Mouse (Mus musculus): ENCODE measurements around the gene Bpnt1. TPM values are rescaled to one million over a fixed set of nuclear protein-coding genes. Genes with fewer than 3 reads are reported as not detected.

The Bpnt1 gene
- total and polyA plus RNA-seq, 3 experiments = 22.0 to 29.1 TPM; not detected in 1

DNA sequence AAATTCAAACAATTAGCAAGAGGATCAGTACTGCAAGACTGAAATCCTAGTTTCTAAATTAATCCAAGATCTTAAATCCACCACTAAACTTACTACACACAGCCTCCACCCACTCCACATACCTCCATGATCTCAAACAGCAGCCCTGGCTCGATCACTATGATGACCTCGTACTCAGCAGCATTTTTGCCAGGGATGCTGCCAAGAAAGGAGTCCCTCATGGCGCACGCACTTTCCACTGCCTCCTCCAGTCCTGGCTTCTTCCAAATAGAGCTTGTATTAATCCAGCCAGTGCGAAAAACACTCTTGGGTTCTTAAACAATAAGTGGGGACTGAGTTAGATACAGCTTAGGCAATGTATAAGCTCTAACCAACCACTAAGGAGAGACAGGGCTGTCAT lies 42.7 kb upstream of the Bpnt1 start:
- TF ChIP-seq E2F4 (IDR thresholded peaks at IDR 0.05; ENCODE audit: borderline replicate concordance, low read depth, low read length) = no peak
- TF ChIP-seq BHLHE40 (IDR thresholded peaks at IDR 0.05; ENCODE audit: borderline replicate concordance, low read depth, low read length) = no peak
- TF ChIP-seq SMC3 (IDR thresholded peaks at IDR 0.05; ENCODE audit: low read depth, low read length) = no peak
- TF ChIP-seq TCF12 (IDR thresholded peaks at IDR 0.05; ENCODE audit: low read depth, low read length) = no peak
- TF ChIP-seq MEF2A (IDR thresholded peaks at IDR 0.05; ENCODE audit: extremely low read depth, insufficient replicate concordance, low read depth, low read length, poor library complexity, severe bottlenecking) = no peak
- TF ChIP-seq NELFE (IDR thresholded peaks at IDR 0.05; ENCODE audit: low read depth, low read length) = no peak
- TF ChIP-seq ZC3H11A (IDR thresholded peaks at IDR 0.05; ENCODE audit: low read depth, low read length) = no peak
- TF ChIP-seq ETS1 (IDR thresholded peaks at IDR 0.05; ENCODE audit: low read depth, low read length) = no peak
- no peak for TF ChIP-seq KAT2A (conservative IDR thresholded peaks at IDR 0.05; ENCODE audit: low read depth, low read length)
- no peak for TF ChIP-seq POLR2A (IDR thresholded peaks at IDR 0.05; ENCODE audit: control insufficient read depth in 1 of 2, insufficient read depth in 1 of 2, low read depth in 1 of 2, low read length in 2 of 2, poor library complexity in 1 of 2)
- TF ChIP-seq GABPA (IDR thresholded peaks at IDR 0.05; ENCODE audit: low read depth, low read length) = no peak
- no peak for TF ChIP-seq ZKSCAN1 (IDR thresholded peaks at IDR 0.05; ENCODE audit: low read depth, low read length)
- no peak for TF ChIP-seq EP300 (IDR thresholded peaks at IDR 0.05; ENCODE audit: low read depth in 1 of 2, low read length in 2 of 2)
- H3K36me3 ChIP-seq (ENCODE audit: control insufficient read depth in 1 of 2, insufficient read depth in 2 of 2, low read length in 2 of 2) = peaks cover 0 to 19% of the 10 kb centered on the region in 2 experiments; a peak in 2 of 4 replicates
- no peak overlapping the region for H3K27ac ChIP-seq (ENCODE audit: control insufficient read depth, low read depth, low read length)
- H3K79me2 ChIP-seq (ENCODE audit: control insufficient read depth, insufficient read depth, low read length, poor library complexity) = no peaks in the 10 kb centered on the region
- H3K4me1 ChIP-seq (ENCODE audit: control insufficient read depth in 1 of 2, insufficient read depth in 2 of 2, low read length in 2 of 2) = no peaks in the 10 kb centered on the region
- no peak overlapping the region for H3K4me3 ChIP-seq (ENCODE audit: control insufficient read depth in 1 of 2, insufficient read depth in 1 of 2, low read depth in 2 of 2, low read length in 2 of 2)
- no peaks in the 10 kb centered on the region for H3K27me3 ChIP-seq (ENCODE audit: control insufficient read depth in 1 of 2, insufficient read depth in 2 of 2, low read length in 2 of 2)
- no peak for DNase-seq (ENCODE audit: low read depth, low spot score)
- H3K9me3 ChIP-seq (replicated peaks; ENCODE audit: insufficient read depth, low read length) = no peaks in the 10 kb centered on the region
- no peak overlapping the region for H3K9ac ChIP-seq (ENCODE audit: control insufficient read depth, low read depth, low read length, poor library complexity, severe bottlenecking)

DNA sequence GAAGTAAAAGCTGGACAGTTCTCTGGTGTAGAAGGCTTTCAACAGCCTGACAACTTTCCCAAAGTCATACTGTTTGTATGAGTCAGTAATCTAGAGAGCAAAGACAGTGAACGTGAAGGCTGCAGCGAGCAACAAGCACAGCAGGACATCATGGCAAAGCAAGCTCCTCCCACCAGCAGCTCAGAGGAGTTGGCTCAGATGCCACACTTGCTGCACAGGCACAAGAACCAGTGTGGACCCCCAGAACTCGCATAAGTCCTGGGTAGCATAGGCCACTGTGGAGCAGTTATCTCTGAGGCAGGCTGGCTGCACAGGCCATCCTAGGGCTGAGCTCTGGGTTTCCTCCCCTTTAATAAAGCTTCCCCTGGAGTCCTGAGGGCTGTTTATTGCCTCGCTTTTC lies 40.6 kb upstream of the Bpnt1 start:
- Histone ChIP-seq H3K27me3 (ENCODE audit: control insufficient read depth in 1 of 2, insufficient read depth in 2 of 2, low read length in 2 of 2) (no peaks in the 10 kb centered on the region), H3K27ac (ENCODE audit: control insufficient read depth, low read depth, low read length) (no peak overlapping the region), H3K9ac (ENCODE audit: control insufficient read depth, low read depth, low read length, poor library complexity, severe bottlenecking) (no peak overlapping the region), H3K4me3 (ENCODE audit: control insufficient read depth in 1 of 2, insufficient read depth in 1 of 2, low read depth in 2 of 2, low read length in 2 of 2) (no peak overlapping the region), H3K4me1 (ENCODE audit: control insufficient read depth in 1 of 2, insufficient read depth in 2 of 2, low read length in 2 of 2) (no peaks in the 10 kb centered on the region), H3K9me3 (replicated peaks; ENCODE audit: insufficient read depth, low read length) (no peaks in the 10 kb centered on the region), H3K79me2 (ENCODE audit: control insufficient read depth, insufficient read depth, low read length, poor library complexity) (no peaks in the 10 kb centered on the region), H3K36me3 (ENCODE audit: control insufficient read depth in 1 of 2, insufficient read depth in 2 of 2, low read length in 2 of 2) (peaks cover 0 to 21% of the 10 kb centered on the region in 2 experiments; a peak in 2 of 4 replicates)
- DNase-seq (ENCODE audit: low read depth, low spot score) = no peak
- TF ChIP-seq SMC3 (IDR thresholded peaks at IDR 0.05; ENCODE audit: low read depth, low read length) = no peak

DNA sequence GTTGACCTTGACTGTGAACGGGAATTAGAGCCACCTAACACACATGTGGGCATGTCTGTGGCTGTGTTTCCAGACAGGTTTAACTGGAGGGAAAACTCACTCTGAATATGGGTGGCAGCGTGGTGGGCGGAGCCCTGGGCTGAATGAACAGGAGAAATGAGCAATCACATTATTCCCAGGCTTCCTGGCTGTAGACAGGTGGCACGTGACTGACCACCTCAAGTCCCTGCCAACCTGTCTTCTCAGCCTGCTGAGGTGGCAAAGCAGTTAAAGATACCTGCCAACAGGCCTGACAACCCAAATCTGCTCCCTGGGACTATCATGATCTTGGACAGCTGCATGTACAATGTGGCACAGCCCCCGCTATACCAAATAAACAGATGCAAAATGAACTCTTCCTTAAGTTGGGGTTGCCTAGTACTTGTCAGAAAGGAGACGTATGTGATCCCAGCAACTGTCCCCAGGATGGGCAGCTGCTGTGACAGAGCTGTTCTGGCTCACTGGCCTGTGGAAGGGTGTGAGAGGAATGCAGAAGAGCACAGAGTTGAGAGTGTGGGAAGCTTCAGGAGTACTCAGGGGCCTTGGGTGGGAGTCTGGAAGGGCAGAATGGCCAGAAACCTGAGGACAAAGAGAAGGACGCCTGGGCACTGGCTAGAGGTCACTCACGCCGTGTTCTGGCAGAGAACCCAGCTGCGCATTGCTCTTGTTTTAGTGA lies 39.1 kb upstream of the Bpnt1 start:
- Histone ChIP-seq H3K27me3 (ENCODE audit: control insufficient read depth in 1 of 2, insufficient read depth in 2 of 2, low read length in 2 of 2) (no peaks in the 10 kb centered on the region), H3K36me3 (ENCODE audit: control insufficient read depth in 1 of 2, insufficient read depth in 2 of 2, low read length in 2 of 2) (peaks cover 0 to 17% of the 10 kb centered on the region in 2 experiments; a peak in 2 of 4 replicates), H3K27ac (ENCODE audit: control insufficient read depth, low read depth, low read length) (no peak overlapping the region), H3K4me1 (ENCODE audit: control insufficient read depth in 1 of 2, insufficient read depth in 2 of 2, low read length in 2 of 2) (no peaks in the 10 kb centered on the region), H3K9ac (ENCODE audit: control insufficient read depth, low read depth, low read length, poor library complexity, severe bottlenecking) (no peak overlapping the region), H3K9me3 (replicated peaks; ENCODE audit: insufficient read depth, low read length) (no peaks in the 10 kb centered on the region), H3K79me2 (ENCODE audit: control insufficient read depth, insufficient read depth, low read length, poor library complexity) (no peaks in the 10 kb centered on the region), H3K4me3 (ENCODE audit: control insufficient read depth in 1 of 2, insufficient read depth in 1 of 2, low read depth in 2 of 2, low read length in 2 of 2) (no peak overlapping the region)
- no peak for DNase-seq (ENCODE audit: low read depth, low spot score)
- TF ChIP-seq CTCF (IDR thresholded peaks at IDR 0.05 in 2 of 3, conservative IDR thresholded peaks at IDR 0.05 in 1 of 3; ENCODE audit: control insufficient read depth in 1 of 3, insufficient read depth in 1 of 3, low read depth in 2 of 3, low read length in 3 of 3, poor library complexity in 1 of 3, severe bottlenecking in 1 of 3) (no peak), TAL1 (IDR thresholded peaks at IDR 0.05; ENCODE audit: low read length) (no peak), KAT2A (conservative IDR thresholded peaks at IDR 0.05; ENCODE audit: low read depth, low read length) (no peak), MYB (IDR thresholded peaks at IDR 0.05; ENCODE audit: low read depth, low read length) (no peak), EP300 (IDR thresholded peaks at IDR 0.05; ENCODE audit: low read depth in 1 of 2, low read length in 2 of 2) (no peak), RCOR1 (IDR thresholded peaks at IDR 0.05; ENCODE audit: low read depth, low read length) (no peak), TBP (IDR thresholded peaks at IDR 0.05; ENCODE audit: low read depth, low read length) (no peak), CHD1 (IDR thresholded peaks at IDR 0.05; ENCODE audit: low read depth, low read length) (no peak), MYC (IDR thresholded peaks at IDR 0.05; ENCODE audit: low read depth, low read length) (no peak), POLR2A (IDR thresholded peaks at IDR 0.05; ENCODE audit: control insufficient read depth in 1 of 2, insufficient read depth in 1 of 2, low read depth in 1 of 2, low read length in 2 of 2, poor library complexity in 1 of 2) (no peak)
